Mouse (Mus musculus) G1E (cell line): Measurements from ENCODE around the gene Myh1. TPM values are rescaled to one million over a fixed set of nuclear protein-coding genes. Genes with fewer than 3 reads are reported as not detected.

ENCODE experiments used
- ATAC-seq: 2 replicates; pipeline ENCODE4 v1.8.0; 2016; ENCODE audit warnings: mild to moderate bottlenecking; ENCODE audit not compliant: insufficient number of reproducible peaks, poor library complexity, low FRiP score, severe bottlenecking; ENCODE audit errors: extremely low read depth
- DNase-seq: peaks from one replicate; pipeline ENCODE4 v3.0.0; 2012; ENCODE audit warnings: low spot score
- H3K27me3 ChIP-seq: 2 replicates; pipeline ENCODE4 v1.6.1; 2012; ENCODE audit warnings: mild to moderate bottlenecking, low read length, inconsistent platforms; ENCODE audit not compliant: insufficient read depth
- H3K36me3 ChIP-seq: replicated peaks from 2 replicates; pipeline ENCODE3; 2012; ENCODE audit warnings: mild to moderate bottlenecking, inconsistent platforms
- H3K4me1 ChIP-seq: 2 replicates; pipeline ENCODE4 v1.6.1; 2012; ENCODE audit warnings: low read depth, low read length, inconsistent platforms, mixed read lengths; ENCODE audit not compliant: insufficient read depth
- H3K4me3 ChIP-seq: 2 replicates; pipeline ENCODE4 v1.5.1; 2012; ENCODE audit warnings: low read depth, mild to moderate bottlenecking, inconsistent platforms, low read length, moderate library complexity, mixed read lengths
- H3K9me3 ChIP-seq: replicated peaks from 2 replicates; pipeline ENCODE4 v1.6.1; 2012; ENCODE audit warnings: inconsistent platforms
- CTCF ChIP-seq: IDR thresholded peaks from 2 replicates; pipeline ENCODE4 v1.5.1; 2012; ENCODE audit warnings: low read depth, low read length, inconsistent platforms, mixed read lengths
- GATA1 ChIP-seq: IDR thresholded peaks from 2 replicates; pipeline ENCODE4 v1.6.1; 2012; ENCODE audit warnings: borderline replicate concordance, low read length, inconsistent platforms, mixed read lengths
- GATA2 ChIP-seq: IDR thresholded peaks from 2 replicates; pipeline ENCODE4 v1.6.1; 2012; ENCODE audit warnings: low read depth, low read length, inconsistent platforms, borderline replicate concordance
- POLR2AphosphoS5 ChIP-seq: IDR thresholded peaks from 2 replicates; pipeline ENCODE4 v1.6.1; 2012; ENCODE audit warnings: low read depth, low read length, inconsistent platforms; ENCODE audit not compliant: insufficient replicate concordance
- TAL1 ChIP-seq: conservative IDR thresholded peaks from 2 replicates; pipeline ENCODE4 v1.6.1; 2012; ENCODE audit warnings: low read depth, low read length, inconsistent platforms, mixed read lengths
- polyA plus RNA-seq: library from polyadenylated mRNA; stranded (reverse); fragments of >175 nt; gene quantifications from 2 replicates; pipeline ENCODE4 v1.2.3, GENCODE M21; 2012
- total RNA-seq, 2 experiments: library from RNA; stranded (forward) in 1 of 2; stranded (reverse) in 1 of 2; fragments of 200-1000 nt in 1 of 2; fragments of >200 nt in 1 of 2; fragmentation: Nextera tagmentation in 1 of 2; gene quantifications; 2 replicates each; pipeline ENCODE4 v1.2.3; 2014 to 2017

Gene Myh1
- total and polyA plus RNA-seq, 3 experiments = not detected

DNA sequence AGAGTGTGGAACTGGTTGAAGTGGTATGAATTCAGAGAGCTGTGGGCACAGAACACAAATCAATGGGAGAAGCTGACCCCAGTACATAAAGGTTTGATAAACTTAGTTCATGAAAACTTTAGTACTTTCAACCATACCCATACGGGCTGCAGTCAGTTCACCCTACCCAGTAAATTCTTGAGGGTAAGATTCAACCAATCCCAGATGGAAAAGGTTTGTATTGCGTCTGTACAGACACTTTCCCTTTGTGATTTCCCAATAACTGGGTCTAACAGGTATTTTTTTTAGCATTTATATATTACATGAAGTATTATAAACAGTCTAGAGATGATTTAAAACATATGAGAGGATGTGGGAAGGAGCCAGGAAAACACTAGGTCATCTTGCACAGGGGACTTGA lies 44.2 kb upstream of the Myh1 start:
- Histone ChIP-seq H3K27me3 (no peaks in the 10 kb centered on the region), H3K4me3 (no peak overlapping the region), H3K9me3 (peaks cover 7% of the 10 kb centered on the region), H3K36me3 (no peaks in the 10 kb centered on the region), H3K4me1 (no peaks in the 10 kb centered on the region)
- DNase-seq (no peak), ATAC-seq (no peak)
- TF ChIP-seq TAL1 (no peak), POLR2AphosphoS5 (no peak), CTCF (no peak), GATA1 (no peak), GATA2 (no peak)

DNA sequence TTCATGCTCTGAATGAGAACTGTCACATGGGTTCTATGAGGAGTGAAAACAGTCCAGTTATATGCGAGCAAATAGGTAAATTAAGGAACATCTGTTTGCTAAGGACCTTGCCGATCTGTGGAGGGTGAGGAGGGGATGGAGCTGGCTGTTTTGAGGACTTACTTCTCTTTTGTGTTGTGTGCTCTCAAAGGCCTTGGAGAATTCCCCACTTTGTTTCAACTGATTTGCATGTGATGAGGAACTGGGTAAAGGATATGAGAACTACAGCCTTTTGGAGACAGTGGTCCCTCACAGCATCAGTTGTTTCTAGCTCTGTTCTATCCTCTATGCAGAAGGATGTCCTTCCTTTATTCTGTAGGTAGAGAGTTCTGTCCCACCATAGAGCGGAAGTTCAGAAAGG lies 39.7 kb upstream of the Myh1 start:
- Histone ChIP-seq H3K9me3 (peaks cover 5% of the 10 kb centered on the region), H3K4me3 (no peak overlapping the region), H3K4me1 (no peaks in the 10 kb centered on the region), H3K36me3 (no peaks in the 10 kb centered on the region), H3K27me3 (no peaks in the 10 kb centered on the region)
- DNase-seq (no peak), ATAC-seq (no peak)
- TF ChIP-seq TAL1 (no peak), POLR2AphosphoS5 (no peak), GATA1 (no peak), CTCF (no peak), GATA2 (no peak)

DNA sequence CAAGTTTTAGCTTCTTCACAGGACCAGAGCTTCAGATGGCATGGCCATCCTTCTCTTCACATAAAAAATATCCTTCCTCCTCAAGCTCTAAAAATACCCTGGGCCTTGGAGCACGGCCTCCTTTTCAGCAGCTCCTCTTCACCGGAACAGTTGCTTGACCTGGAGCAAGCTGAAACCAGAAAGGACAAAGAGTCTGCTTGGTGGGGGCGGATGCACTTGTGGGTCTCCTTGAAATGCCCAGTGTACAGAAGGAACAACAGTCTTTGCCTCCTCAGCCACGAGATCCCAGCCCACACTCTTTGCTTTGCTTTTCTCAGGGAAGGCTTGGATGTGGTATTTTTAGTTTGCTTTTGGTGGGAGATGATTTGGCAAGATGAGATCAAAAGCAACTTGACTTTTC lies 36.2 kb upstream of the Myh1 start:
- ATAC-seq = no peak
- TF ChIP-seq TAL1 (no peak), CTCF (no peak), GATA1 (no peak), POLR2AphosphoS5 (no peak), GATA2 (no peak)
- H3K4me3 ChIP-seq = no peak overlapping the region

DNA sequence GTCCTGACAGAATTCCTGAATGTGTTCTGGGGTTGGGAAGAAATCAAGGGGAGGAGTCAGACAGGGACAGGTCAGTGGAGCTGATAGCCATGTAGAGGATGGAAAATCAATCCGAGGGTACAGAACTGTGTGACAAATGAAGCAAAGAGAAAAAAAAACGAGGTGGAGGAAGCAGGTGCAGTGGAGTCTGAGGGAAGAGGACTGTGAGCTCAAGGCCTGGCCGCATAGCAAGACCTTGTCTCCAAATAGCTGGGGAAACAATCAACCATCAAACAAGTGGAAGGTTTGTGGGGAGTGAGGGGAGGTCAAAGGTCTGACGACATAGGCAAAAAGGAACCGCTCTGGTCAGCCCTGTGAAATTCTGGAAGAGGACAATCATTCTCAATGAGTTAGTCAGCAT lies 35.0 kb upstream of the Myh1 start:
- DNase-seq (no peak), ATAC-seq (no peak)
- TF ChIP-seq GATA2 (no peak), GATA1 (no peak), TAL1 (no peak), CTCF (no peak)
- Histone ChIP-seq H3K4me3 (no peak overlapping the region), H3K36me3 (no peaks in the 10 kb centered on the region), H3K9me3 (peaks cover 12% of the 10 kb centered on the region), H3K4me1 (no peaks in the 10 kb centered on the region), H3K27me3 (no peaks in the 10 kb centered on the region)

More for the DNA sequence above, 36.2 kb upstream of the Myh1 start:
- H3K9me3 ChIP-seq = peaks cover 8% of the 10 kb centered on the region
- H3K4me1 ChIP-seq = no peaks in the 10 kb centered on the region
- no peak for DNase-seq
- H3K27me3 ChIP-seq = no peaks in the 10 kb centered on the region
- no peaks in the 10 kb centered on the region for H3K36me3 ChIP-seq

DNA sequence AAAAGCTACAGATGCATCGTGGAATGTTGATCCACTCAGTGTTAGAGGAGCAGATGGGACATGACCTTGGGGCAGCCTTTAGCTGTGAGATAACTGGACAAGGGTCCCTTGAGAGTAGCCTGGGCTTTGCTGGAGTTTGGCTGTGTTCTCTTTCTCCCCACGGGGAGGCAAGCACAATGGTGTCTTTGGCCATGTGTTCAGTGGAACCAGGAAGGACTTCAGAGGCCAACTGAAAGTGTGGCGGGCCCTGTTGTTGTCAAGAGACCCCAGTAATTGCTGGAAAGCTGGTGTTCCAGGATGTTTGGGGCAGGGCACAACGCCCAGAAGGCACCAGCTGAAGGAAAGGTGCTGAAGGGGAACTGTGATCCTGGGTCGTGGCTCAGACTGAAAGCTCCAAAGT lies 30.6 kb upstream of the Myh1 start:
- Histone ChIP-seq H3K36me3 (no peaks in the 10 kb centered on the region), H3K27me3 (no peaks in the 10 kb centered on the region), H3K4me1 (no peaks in the 10 kb centered on the region), H3K9me3 (peaks cover 26% of the 10 kb centered on the region), H3K4me3 (no peak overlapping the region)
- no peak for DNase-seq
- no peak for TF ChIP-seq GATA1
- no peak for TF ChIP-seq CTCF
- no peak for TF ChIP-seq GATA2
- TF ChIP-seq TAL1 = no peak
- TF ChIP-seq POLR2AphosphoS5 = no peak
- ATAC-seq = no peak

DNA sequence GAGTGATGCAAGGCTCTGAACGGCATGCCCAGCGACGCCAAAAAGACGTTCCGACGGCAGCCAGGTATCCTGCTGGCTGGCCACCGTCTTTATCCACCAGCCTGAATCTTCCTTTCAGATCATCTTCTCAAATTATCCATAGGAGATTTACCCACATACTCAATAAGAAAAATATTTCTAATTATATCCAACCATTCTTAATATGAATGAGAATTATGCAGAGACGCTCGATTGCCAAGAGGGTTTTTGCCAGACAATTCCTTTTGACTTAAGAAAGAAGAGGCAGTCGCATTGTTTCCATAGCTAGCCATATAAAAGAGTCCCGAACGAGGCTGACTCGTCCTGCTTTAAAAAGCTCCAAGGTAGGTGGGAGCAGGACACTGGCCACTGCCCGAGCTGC lies 29.1 kb upstream of the Myh1 start, which contains the start of gene Myh2:
TSS of gene Myh2 (plus strand) at position 301 of the 400 bp plus-strand sequence.
- Histone ChIP-seq H3K27me3 (no peaks in the 10 kb centered on the region), H3K9me3 (peaks cover 24% of the 10 kb centered on the region), H3K36me3 (no peaks in the 10 kb centered on the region), H3K4me3 (no peak within 1 kb of the TSS), H3K4me1 (no peaks in the 10 kb centered on the region)
- DNase-seq (no peak), ATAC-seq (no peak)
- TF ChIP-seq TAL1 (no peak), GATA1 (no peak), POLR2AphosphoS5 (no peak), GATA2 (no peak), CTCF (no peak)

DNA sequence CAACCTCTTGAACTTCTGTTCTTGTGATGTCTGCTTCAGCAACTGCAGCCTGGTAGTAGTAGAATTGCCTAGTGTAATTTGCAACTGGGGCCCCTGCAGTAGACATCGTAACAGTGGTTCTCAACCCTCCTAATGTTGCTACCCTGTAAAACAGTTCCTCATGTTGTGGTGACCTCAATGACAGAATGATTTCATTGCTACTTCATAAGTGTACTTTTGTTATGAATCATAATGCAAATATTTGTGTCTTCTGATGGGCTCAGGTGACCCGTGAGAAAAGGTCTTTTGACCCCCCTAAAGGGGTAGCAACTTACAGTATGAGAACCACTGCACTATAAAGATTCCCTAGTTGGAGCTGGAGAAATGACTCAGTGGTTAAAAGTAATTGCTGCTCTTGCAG lies 27.4 kb upstream of the Myh1 start:
- H3K36me3 ChIP-seq = no peaks in the 10 kb centered on the region
- TF ChIP-seq CTCF (no peak), TAL1 (no peak), GATA1 (no peak), POLR2AphosphoS5 (no peak), GATA2 (no peak)
- H3K27me3 ChIP-seq = no peaks in the 10 kb centered on the region
- no peak overlapping the region for H3K4me3 ChIP-seq
- H3K4me1 ChIP-seq = no peaks in the 10 kb centered on the region
- ATAC-seq (no peak), DNase-seq (no peak)
- peaks cover 26% of the 10 kb centered on the region for H3K9me3 ChIP-seq
